Mouse (Mus musculus): Measurements from ENCODE around the gene Yes1. TPM values are rescaled to one million over a fixed set of nuclear protein-coding genes. Genes with fewer than 3 reads are reported as not detected.
"Not testable (repeated sequence)": the region's sequence is repeated elsewhere in the genome, so short reads cannot be mapped to it uniquely, and the experiment has no call there.

Yes1 gene
- polyA plus RNA-seq, 1 experiment from 2014 or later = 20.6 TPM

DNA sequence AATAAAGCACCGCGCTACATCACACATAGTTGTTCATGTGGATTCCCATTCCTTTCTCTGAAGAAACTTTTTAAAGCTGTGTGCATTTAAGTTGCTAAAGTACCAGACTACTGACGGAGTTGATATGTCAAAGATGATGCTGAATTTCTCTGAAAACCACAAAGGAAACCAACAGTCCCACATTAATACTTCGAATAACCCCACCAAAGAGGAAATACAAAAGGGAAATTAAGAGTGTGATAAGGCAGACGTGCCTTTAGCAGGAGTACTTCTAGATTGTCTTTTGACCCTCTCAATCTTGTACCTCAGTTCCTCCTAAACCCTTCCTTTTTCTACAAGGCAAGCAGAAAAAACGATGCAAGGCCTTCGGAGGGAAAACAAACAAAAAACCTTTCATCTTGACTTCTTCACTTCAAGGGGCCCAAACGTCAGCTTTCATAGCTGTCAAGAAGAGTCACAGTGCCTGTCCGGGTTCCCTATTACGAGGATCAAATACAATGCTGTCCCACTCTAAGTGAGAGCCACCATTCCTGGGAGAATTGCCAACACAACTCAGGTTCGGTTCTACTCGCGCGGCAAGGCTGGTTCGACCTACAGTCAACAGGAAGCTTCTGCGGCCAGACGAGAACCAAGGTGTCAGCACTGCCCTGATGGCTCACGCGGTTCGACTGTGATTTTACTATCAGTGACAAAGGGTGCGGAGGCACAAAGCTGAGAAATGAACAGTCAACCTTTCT lies 739 bp upstream of the Yes1 start:
- Histone ChIP-seq H3K4me1 (replicated peaks; ENCODE audit: control insufficient read depth, insufficient read depth, low read length) (peaks cover 14% of the 10 kb centered on the region), H3K9me3 (ENCODE audit: control insufficient read depth, low read length) (no peaks in the 10 kb centered on the region), H3K27me3 (replicated peaks; ENCODE audit: control insufficient read depth, insufficient read depth, low read length) (no peaks in the 10 kb centered on the region), H3K4me2 (ENCODE audit: low read length) (peak overlapping the region; percentile 98), H3K9ac (replicated peaks; ENCODE audit: low read depth, low read length) (peak overlapping the region; percentile 98), H3K36me3 (ENCODE audit: control insufficient read depth, insufficient read depth) (no peaks in the 10 kb centered on the region), H3K4me3 (replicated peaks; ENCODE audit: low read length) (peak overlapping the region; percentile 92), H3K27ac (ENCODE audit: low read length) (peak overlapping the region; percentile 86)
- WGBS = 18% methylated on average over 21 of the region's 21 CpGs
- peak; percentile 43 for ATAC-seq

GRCm38 (mm10) chr5:32611341-32611961 lies 480 bp downstream of the Yes1 start:
- peak; percentile 44 for ATAC-seq
- Histone ChIP-seq H3K4me2 (ENCODE audit: low read length) (peak overlapping the region; percentile 98), H3K27ac (ENCODE audit: low read length) (peak overlapping the region; percentile 86), H3K4me1 (replicated peaks; ENCODE audit: control insufficient read depth, insufficient read depth, low read length) (peaks cover 17% of the 10 kb centered on the region), H3K9ac (replicated peaks; ENCODE audit: low read depth, low read length) (peak overlapping the region; percentile 98), H3K4me3 (replicated peaks; ENCODE audit: low read length) (peak overlapping the region; percentile 92), H3K9me3 (ENCODE audit: control insufficient read depth, low read length) (no peaks in the 10 kb centered on the region), H3K36me3 (ENCODE audit: control insufficient read depth, insufficient read depth) (no peaks in the 10 kb centered on the region), H3K27me3 (replicated peaks; ENCODE audit: control insufficient read depth, insufficient read depth, low read length) (no peaks in the 10 kb centered on the region)
- WGBS = under 1% methylated on average over 51 of the region's 54 CpGs

- H3K4me2 ChIP-seq (ENCODE audit: low read length) = peak overlapping the region; percentile 35
- 17% methylated on average over 2 of the region's 2 CpGs for WGBS
- H3K9me3 ChIP-seq (ENCODE audit: control insufficient read depth, low read length) = no peaks in the 10 kb centered on the region
- no peaks in the 10 kb centered on the region for H3K36me3 ChIP-seq (ENCODE audit: control insufficient read depth, insufficient read depth)
- no peak overlapping the region; the same call in 1 of the 2 replicates for H3K4me3 ChIP-seq (replicated peaks; ENCODE audit: low read length)
- H3K27me3 ChIP-seq (replicated peaks; ENCODE audit: control insufficient read depth, insufficient read depth, low read length) = no peaks in the 10 kb centered on the region
- no peak for ATAC-seq
- H3K4me1 ChIP-seq (replicated peaks; ENCODE audit: control insufficient read depth, insufficient read depth, low read length) = peaks cover 17% of the 10 kb centered on the region
- no peak overlapping the region for H3K9ac ChIP-seq (replicated peaks; ENCODE audit: low read depth, low read length)
- H3K27ac ChIP-seq (ENCODE audit: low read length) = peak overlapping the region; percentile 82
Observed at GRCm38 (mm10) chr5:32614291-32614690, 3.3 kb downstream of the Yes1 start.

DNA sequence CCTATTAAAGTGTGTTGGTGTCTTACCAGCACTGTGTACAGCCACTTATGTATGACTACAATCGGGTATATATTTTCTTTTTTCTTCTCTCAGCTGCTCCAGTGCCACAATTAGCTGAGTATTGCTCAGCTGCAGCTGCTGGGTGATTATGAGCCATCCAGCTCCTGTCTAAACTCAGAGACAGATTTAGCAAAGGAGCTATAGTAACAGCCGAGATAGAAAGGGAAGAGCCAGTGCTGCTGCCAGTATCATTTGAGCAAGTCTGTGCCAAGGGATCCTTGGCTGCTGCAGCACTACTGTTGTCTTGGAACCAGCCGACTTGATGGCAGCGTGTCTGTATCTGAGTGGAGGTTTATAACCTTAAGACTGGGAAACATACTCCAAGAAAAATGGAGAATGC lies 3.7 kb downstream of the Yes1 start:
- Histone ChIP-seq H3K36me3 (ENCODE audit: control insufficient read depth, insufficient read depth) (no peaks in the 10 kb centered on the region), H3K9me3 (ENCODE audit: control insufficient read depth, low read length) (no peaks in the 10 kb centered on the region), H3K4me1 (replicated peaks; ENCODE audit: control insufficient read depth, insufficient read depth, low read length) (peaks cover 17% of the 10 kb centered on the region), H3K4me2 (ENCODE audit: low read length) (peak overlapping the region; percentile 35), H3K4me3 (replicated peaks; ENCODE audit: low read length) (no peak overlapping the region; the same call in 1 of the 2 replicates), H3K27ac (ENCODE audit: low read length) (peak overlapping the region; percentile 82), H3K9ac (replicated peaks; ENCODE audit: low read depth, low read length) (0 out of 2 replicates have a peak overlapping the region, but pooled peaks have one; percentile 22), H3K27me3 (replicated peaks; ENCODE audit: control insufficient read depth, insufficient read depth, low read length) (no peaks in the 10 kb centered on the region)
- 18% methylated on average over 4 of the region's 4 CpGs for WGBS
- ATAC-seq = peak; percentile 86

GRCm38 (mm10) chr5:32616489-32616888 lies 5.5 kb downstream of the Yes1 start:
- ATAC-seq; H3K27ac ChIP-seq (ENCODE audit: low read length); H3K9me3 ChIP-seq (ENCODE audit: control insufficient read depth, low read length); H3K36me3 ChIP-seq (ENCODE audit: control insufficient read depth, insufficient read depth); H3K4me2 ChIP-seq (ENCODE audit: low read length); H3K9ac ChIP-seq (replicated peaks; ENCODE audit: low read depth, low read length); H3K27me3 ChIP-seq (replicated peaks; ENCODE audit: control insufficient read depth, insufficient read depth, low read length); H3K4me3 ChIP-seq (replicated peaks; ENCODE audit: low read length): not testable (repeated sequence)
- 82% methylated on average over 7 of the region's 7 CpGs for WGBS
- H3K4me1 ChIP-seq (replicated peaks; ENCODE audit: control insufficient read depth, insufficient read depth, low read length) = peaks cover 17% of the 10 kb centered on the region

- Histone ChIP-seq H3K9ac (replicated peaks; ENCODE audit: low read depth, low read length) (no peak overlapping the region), H3K36me3 (ENCODE audit: control insufficient read depth, insufficient read depth) (no peaks in the 10 kb centered on the region), H3K27ac (ENCODE audit: low read length) (no peak overlapping the region), H3K4me1 (replicated peaks; ENCODE audit: control insufficient read depth, insufficient read depth, low read length) (peaks cover 14% of the 10 kb centered on the region), H3K9me3 (ENCODE audit: control insufficient read depth, low read length) (no peaks in the 10 kb centered on the region), H3K4me3 (replicated peaks; ENCODE audit: low read length) (no peak overlapping the region), H3K4me2 (ENCODE audit: low read length) (no peak overlapping the region), H3K27me3 (replicated peaks; ENCODE audit: control insufficient read depth, insufficient read depth, low read length) (no peaks in the 10 kb centered on the region)
- no peak for ATAC-seq
- 100% methylated on average over 1 of the region's 1 CpGs for WGBS
Observed at GRCm38 (mm10) chr5:32617851-32618250, 6.9 kb downstream of the Yes1 start.

DNA sequence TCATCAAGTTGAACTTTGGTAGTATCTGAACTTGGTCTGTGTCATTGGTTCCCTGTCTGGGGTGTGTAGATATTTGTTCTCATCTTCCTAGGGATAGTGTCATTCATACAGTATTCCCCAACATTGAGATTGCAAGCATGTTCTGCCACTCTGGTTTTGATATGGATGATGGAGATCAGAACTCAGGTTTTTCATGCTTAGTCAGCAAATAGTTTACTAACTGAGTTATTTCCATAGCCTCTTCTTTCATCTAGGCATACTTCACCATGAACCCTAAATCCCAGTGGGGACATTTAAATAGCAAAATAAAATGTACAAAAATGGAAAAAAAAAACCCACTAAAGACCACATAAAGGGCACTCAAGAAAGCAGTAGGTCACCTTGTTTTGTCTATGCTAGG lies 12.7 kb downstream of the Yes1 start:
- Histone ChIP-seq H3K27me3 (replicated peaks; ENCODE audit: control insufficient read depth, insufficient read depth, low read length) (no peaks in the 10 kb centered on the region), H3K4me2 (ENCODE audit: low read length) (no peak overlapping the region), H3K4me1 (replicated peaks; ENCODE audit: control insufficient read depth, insufficient read depth, low read length) (no peaks in the 10 kb centered on the region), H3K9ac (replicated peaks; ENCODE audit: low read depth, low read length) (no peak overlapping the region), H3K27ac (ENCODE audit: low read length) (no peak overlapping the region), H3K36me3 (ENCODE audit: control insufficient read depth, insufficient read depth) (no peaks in the 10 kb centered on the region), H3K9me3 (ENCODE audit: control insufficient read depth, low read length) (no peaks in the 10 kb centered on the region), H3K4me3 (replicated peaks; ENCODE audit: low read length) (no peak overlapping the region)
- ATAC-seq = no peak

DNA sequence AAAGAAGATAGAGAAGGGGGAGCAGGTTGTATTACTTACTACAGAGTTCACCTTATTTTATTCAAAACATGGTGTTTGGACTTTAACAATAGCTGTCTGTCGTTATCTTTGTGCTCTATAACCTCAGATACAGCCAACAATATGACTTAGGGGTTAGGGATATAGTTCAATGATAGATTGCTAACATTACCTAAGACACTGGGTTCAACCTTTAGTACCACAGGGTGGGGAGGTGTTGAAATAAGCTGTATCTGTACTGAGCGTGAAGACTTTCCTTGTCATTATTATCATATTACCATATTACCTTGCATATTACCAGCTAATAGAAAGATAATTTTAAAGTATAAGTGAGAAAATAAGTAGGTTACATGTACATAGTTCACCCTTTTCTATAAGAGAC lies 13.8 kb downstream of the Yes1 start:
- Histone ChIP-seq H3K36me3 (ENCODE audit: control insufficient read depth, insufficient read depth) (no peaks in the 10 kb centered on the region), H3K27ac (ENCODE audit: low read length) (no peak overlapping the region), H3K4me1 (replicated peaks; ENCODE audit: control insufficient read depth, insufficient read depth, low read length) (no peaks in the 10 kb centered on the region), H3K27me3 (replicated peaks; ENCODE audit: control insufficient read depth, insufficient read depth, low read length) (no peaks in the 10 kb centered on the region), H3K9me3 (ENCODE audit: control insufficient read depth, low read length) (no peaks in the 10 kb centered on the region), H3K9ac (replicated peaks; ENCODE audit: low read depth, low read length) (no peak overlapping the region), H3K4me2 (ENCODE audit: low read length) (no peak overlapping the region), H3K4me3 (replicated peaks; ENCODE audit: low read length) (no peak overlapping the region)
- WGBS = 97% methylated on average over 2 of the region's 2 CpGs
- no peak for ATAC-seq

GRCm38 (mm10) chr5:32633185-32633584 lies 22.2 kb downstream of the Yes1 start:
- no peak for ATAC-seq
- no peak overlapping the region for H3K9ac ChIP-seq (replicated peaks; ENCODE audit: low read depth, low read length)
- no peaks in the 10 kb centered on the region for H3K27me3 ChIP-seq (replicated peaks; ENCODE audit: control insufficient read depth, insufficient read depth, low read length)
- no peaks in the 10 kb centered on the region for H3K9me3 ChIP-seq (ENCODE audit: control insufficient read depth, low read length)
- H3K27ac ChIP-seq (ENCODE audit: low read length) = no peak overlapping the region
- H3K4me2 ChIP-seq (ENCODE audit: low read length) = no peak overlapping the region
- no peak overlapping the region for H3K4me3 ChIP-seq (replicated peaks; ENCODE audit: low read length)
- H3K4me1 ChIP-seq (replicated peaks; ENCODE audit: control insufficient read depth, insufficient read depth, low read length) = no peaks in the 10 kb centered on the region
- no peaks in the 10 kb centered on the region for H3K36me3 ChIP-seq (ENCODE audit: control insufficient read depth, insufficient read depth)

Measured in forebrain, embryonic 16.5 days (tissue).